Mouse (Mus musculus): ENCODE results near the gene Xpnpep1.
A peak's percentile ranks its signal among the peaks of the same experiment; 100 is the strongest.

Xpnpep1 gene

DNA sequence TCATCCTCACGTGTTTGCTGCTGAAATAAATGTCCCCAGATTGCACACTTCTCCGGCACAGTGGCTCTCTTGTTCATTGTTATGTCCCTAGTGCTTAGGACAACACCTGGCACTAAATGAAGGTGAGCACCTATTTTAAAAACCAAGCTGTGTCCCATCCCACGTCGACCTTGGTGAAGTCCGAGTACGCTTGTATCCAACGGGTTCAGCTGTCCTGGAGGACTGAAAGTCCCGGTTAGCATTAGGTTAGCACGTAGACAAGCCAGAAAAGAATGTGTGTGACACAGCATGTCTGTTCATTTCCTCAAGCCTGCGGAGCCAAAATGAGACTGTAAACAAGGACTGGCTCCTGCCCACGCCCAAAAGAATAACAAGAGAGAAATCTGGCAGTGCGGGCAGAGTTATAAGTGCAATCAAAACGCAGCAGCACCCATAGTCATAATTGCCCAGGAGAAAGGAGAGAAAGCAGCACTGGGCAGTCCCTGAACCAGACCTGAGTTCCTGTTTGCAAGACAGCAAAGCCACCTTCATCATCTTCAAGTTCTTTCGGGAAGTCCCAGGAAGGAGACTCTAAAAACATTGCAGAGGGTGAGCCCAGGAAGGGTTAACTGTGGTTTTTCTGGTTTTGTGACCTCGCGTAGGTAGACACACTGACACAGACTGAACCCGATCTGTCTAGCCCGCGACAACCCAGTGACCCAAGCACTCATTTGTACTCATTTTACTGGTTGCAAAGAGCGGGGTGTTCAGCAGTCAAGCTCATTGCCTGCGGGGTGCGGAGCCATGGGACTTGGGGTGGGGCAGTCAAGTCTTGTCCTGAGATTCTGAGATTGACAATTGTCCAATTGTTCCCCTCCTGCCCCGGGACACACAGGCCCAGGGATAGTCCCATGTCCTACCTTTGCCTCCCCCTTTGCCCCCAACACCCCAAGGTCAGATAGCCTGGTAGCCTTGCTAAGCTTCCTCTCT lies at the start of gene Xpnpep1:
TSS of gene Xpnpep1 (minus strand) at position 51 of the 969 bp plus-strand sequence.
- DNase-seq (ENCODE audit: low spot score in 2 of 2), result no peak

- DNase-seq (ENCODE audit: low spot score in 2 of 2), result peak in 1 of 2 experiments; percentile 10
Observed at GRCm38 (mm10) chr19:53087268-53088143, 47.5 kb upstream of the Xpnpep1 start.

GRCm38 (mm10) chr19:53086861-53087260 lies 46.8 kb upstream of the Xpnpep1 start:
- no peak for DNase-seq (ENCODE audit: low spot score in 2 of 2)

DNA sequence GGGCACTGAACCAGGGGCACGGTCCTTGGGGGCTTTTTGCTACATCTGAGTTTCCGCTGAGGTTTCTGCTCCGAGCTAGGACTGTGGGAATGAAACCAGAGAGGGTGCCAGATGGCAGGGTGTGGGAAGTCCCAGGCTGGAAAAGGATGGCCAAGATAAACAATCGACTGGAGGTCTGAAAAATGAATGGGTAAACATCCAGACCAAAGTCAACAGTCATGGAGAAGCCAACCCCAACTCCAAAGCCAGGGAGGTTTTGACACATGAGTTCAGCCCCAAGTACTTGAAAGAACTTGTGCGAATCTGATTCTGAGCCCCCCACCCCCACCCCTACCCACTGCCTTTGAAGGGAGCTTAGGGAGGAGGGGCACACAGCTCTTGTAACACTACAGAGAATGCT lies 44.7 kb upstream of the Xpnpep1 start:
- no peak for DNase-seq (ENCODE audit: low spot score in 2 of 2)

GRCm38 (mm10) chr19:53082862-53083261 lies 42.8 kb upstream of the Xpnpep1 start:
- no peak for DNase-seq (ENCODE audit: low spot score in 2 of 2)

DNA sequence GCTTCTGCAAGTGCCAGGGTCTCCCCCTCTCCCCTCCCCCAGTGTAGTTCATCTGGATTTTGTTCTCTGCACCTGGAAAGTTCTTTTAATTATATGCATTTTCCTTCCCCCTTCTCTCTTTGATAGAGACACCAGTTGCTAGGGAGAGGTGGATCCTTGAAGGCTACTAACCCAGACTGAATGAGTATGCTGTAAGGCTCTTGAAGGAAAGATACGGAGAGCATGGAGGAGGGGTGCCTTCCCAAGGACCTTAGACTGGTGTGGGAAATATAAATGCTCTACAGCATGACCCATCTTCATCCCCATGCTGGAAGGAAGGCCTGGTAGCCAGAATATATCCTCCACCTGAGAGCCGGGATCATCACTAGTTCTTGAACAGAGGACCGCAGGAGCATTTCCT lies 41.3 kb upstream of the Xpnpep1 start:
- no peak for DNase-seq (ENCODE audit: low spot score in 2 of 2)

- DNase-seq (ENCODE audit: low spot score in 2 of 2), result no peak
Observed at GRCm38 (mm10) chr19:53080921-53081320, 40.9 kb upstream of the Xpnpep1 start.

DNA sequence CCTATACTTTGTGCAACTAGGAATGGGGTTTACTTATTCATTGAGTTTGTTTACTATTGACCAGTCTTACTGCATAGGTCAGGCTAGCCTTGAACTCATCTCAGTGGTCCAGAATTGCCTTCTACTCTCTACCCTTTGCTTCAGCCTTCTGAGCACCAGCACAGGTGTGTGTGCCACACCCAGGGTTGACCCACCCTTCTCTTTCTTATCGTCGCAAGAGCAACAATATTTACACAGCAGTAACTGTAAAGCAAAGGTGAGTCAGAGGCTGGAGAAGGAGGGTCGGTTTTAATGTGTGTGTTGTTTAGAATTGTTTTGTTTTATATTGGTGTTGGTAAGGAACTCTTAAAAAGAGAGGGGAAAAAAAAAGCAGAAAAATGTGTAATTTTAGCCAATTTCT lies 40.5 kb upstream of the Xpnpep1 start:
- no peak for DNase-seq (ENCODE audit: low spot score in 2 of 2)

GRCm38 (mm10) chr19:53080026-53080425 lies 40.0 kb upstream of the Xpnpep1 start:
- DNase-seq (ENCODE audit: low spot score in 2 of 2), result no peak

DNA sequence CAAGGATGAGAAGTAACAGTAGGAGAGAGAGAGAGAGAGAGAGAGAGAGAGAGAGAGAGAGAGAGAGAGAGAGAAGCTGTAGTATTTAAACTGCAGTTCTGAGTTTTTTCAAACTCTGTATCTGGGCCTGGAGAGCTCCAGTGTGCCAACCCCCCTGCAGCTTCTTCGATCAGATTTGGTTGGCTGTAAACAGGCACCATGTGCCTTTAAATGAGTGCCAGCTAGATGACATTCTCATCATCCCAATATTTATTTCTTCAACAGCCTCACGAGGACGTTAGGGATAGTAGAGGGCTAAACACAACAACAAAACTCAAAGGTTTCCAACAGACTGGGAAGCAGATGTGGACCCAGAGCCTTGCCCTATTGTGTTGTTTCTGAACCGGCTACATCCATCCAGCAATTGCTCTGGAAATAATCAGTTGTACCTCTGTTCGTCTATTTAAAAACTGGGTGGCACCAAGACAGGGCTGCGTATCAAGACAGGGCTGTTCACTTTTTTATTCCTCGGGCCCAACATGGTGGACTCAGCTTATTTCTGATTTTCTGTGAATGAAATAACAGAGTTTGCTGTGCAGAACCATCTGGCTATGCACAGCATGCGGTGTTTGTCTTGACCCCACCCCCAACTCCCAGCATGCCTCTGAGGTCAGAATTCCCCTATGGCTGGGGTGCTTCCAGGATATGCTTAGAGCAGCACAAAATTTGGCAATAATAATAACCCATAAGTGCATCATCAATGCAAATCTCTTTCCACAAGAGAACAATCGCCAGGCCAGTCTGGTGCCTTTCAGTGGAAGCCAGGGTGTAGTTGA lies 38.5 kb upstream of the Xpnpep1 start:
- no peak for DNase-seq (ENCODE audit: low spot score in 2 of 2)

DNA sequence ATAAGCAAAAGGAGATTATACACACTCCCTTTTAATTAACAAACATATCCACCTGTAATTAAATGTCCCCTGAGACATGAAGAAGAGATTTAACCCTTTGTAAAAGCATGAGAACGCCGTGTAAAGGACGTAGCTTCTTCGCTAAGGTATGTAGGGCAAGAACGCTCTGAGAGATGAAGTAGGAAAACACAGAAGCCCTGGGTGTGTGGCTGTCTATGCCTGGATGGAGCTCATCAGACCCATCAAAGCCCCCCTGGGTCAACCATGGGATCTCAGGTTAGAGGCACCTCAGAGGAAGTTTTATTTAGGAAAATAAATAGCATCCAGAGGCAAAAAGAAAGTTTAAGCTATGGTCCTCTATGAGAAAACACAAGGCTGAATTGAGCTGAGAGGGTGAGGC lies 37.3 kb upstream of the Xpnpep1 start:
- no peak for DNase-seq (ENCODE audit: low spot score in 2 of 2)

- peak in 1 of 2 experiments; percentile 19 for DNase-seq (ENCODE audit: low spot score in 2 of 2)
Observed at GRCm38 (mm10) chr19:53076238-53076981, 36.4 kb upstream of the Xpnpep1 start.

DNA sequence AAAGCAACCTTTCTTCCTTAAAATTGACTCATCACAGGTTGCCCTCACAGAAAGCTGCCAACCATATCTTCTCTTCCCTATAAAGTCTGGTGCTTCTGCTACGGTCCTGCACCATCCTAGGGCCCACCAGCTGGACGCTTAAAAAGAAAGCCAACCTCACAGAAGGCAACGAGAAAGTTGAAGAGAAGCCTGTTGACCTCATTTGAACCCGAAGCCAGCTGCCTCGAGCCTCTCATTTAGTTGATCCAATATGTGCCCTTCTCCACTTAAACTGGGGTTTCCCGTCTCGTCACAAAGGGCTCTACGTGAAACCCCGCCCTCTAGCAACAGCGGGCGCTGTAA lies 35.9 kb upstream of the Xpnpep1 start:
- DNase-seq (ENCODE audit: low spot score in 2 of 2), result no peak

GRCm38 (mm10) chr19:53074899-53075722 lies 35.1 kb upstream of the Xpnpep1 start:
- no peak for DNase-seq (ENCODE audit: low spot score in 2 of 2)

GRCm38 (mm10) chr19:53073521-53073920 lies 33.5 kb upstream of the Xpnpep1 start:
- DNase-seq (ENCODE audit: low spot score in 2 of 2), result no peak

DNA sequence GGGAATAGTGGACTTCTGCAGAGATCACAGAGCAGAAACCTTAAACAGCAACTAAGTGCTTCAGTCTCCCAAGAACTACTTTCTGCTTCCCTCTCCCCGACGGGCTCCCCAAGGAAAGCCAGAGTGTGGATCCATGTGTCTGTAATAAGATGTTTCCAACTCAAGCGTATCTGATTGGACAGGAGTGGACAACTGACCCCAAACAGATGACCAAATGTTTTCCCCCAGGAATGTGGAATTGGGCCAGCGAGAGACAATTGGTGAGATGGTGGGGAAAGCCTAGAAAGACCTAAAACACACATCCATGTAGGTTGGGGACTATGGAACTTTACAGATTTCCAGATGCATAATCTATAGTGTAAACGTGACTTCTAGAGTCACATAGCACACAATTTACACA lies 32.4 kb upstream of the Xpnpep1 start:
- DNase-seq (ENCODE audit: low spot score in 2 of 2), result no peak

GRCm38 (mm10) chr19:53071651-53072050 lies 31.6 kb upstream of the Xpnpep1 start:
- DNase-seq (ENCODE audit: low spot score in 2 of 2), result no peak

GRCm38 (mm10) chr19:53070870-53071269 lies 30.9 kb upstream of the Xpnpep1 start:
- DNase-seq (ENCODE audit: low spot score in 2 of 2), result no peak

- DNase-seq (ENCODE audit: low spot score in 2 of 2), result no peak
Observed at GRCm38 (mm10) chr19:53069451-53069850, 29.4 kb upstream of the Xpnpep1 start.

- DNase-seq (ENCODE audit: low spot score in 2 of 2), result no peak
Observed at GRCm38 (mm10) chr19:53066934-53067333, 26.9 kb upstream of the Xpnpep1 start.

Measured in cerebellum, postnatal 4 days (tissue).